Mouse (Mus musculus) liver, embryonic 11.5 days (tissue): ENCODE measurements around the gene Tmem132b. TPM values are rescaled to one million over a fixed set of nuclear protein-coding genes. Genes with fewer than 3 reads are reported as not detected.

Experiments
- ATAC-seq: fragments of 200-750 bp; cut with Nextera tagmentation; replicated peaks from 2 replicates; pipeline ENCODE4 v1.8.0; 2017; ENCODE audit warnings: moderate number of reproducible peaks, mild to moderate bottlenecking, moderate TSS enrichment, moderate library complexity; ENCODE audit not compliant: low FRiP score
- DNase-seq: peaks from one replicate; pipeline ENCODE4 v3.0.0-alpha.2; 2017; ENCODE audit warnings: low spot score
- H3K27ac ChIP-seq: fragments of 300-500 bp; sonication (generic); 2 replicates; pipeline ENCODE4 v1.5.1; 2014; ENCODE audit warnings: mild to moderate bottlenecking, low read depth, low read length, control low read depth
- H3K27me3 ChIP-seq: fragments of 300-500 bp; sonication (generic); replicated peaks from 2 replicates; pipeline ENCODE4 v1.6.1; 2014; ENCODE audit warnings: low read length, mixed read lengths; ENCODE audit not compliant: control insufficient read depth, insufficient read depth
- H3K36me3 ChIP-seq: fragments of 300-500 bp; sonication (generic); 2 replicates; pipeline ENCODE4 v1.6.1; 2014; ENCODE audit warnings: mild to moderate bottlenecking, low read length, moderate library complexity, mixed read lengths; ENCODE audit not compliant: control insufficient read depth, insufficient read depth
- H3K4me1 ChIP-seq: fragments of 300-500 bp; sonication (generic); replicated peaks from 2 replicates; pipeline ENCODE4 v1.6.1; 2014; ENCODE audit warnings: low read length, mixed read lengths; ENCODE audit not compliant: control insufficient read depth, insufficient read depth
- H3K4me2 ChIP-seq: fragments of 300-500 bp; sonication (generic); 2 replicates; pipeline ENCODE4 v1.6.1; 2014; ENCODE audit warnings: mild to moderate bottlenecking, control low read depth, moderate library complexity
- H3K4me3 ChIP-seq: fragments of 300-500 bp; sonication (generic); 2 replicates; pipeline ENCODE4 v1.5.1; 2014; ENCODE audit warnings: low read depth, low read length, control low read depth
- H3K9ac ChIP-seq: fragments of 300-500 bp; sonication (generic); 2 replicates; pipeline ENCODE4 v1.6.1; 2014; ENCODE audit warnings: low read depth, low read length, control low read depth
- H3K9me3 ChIP-seq: fragments of 300-500 bp; sonication (generic); 2 replicates; pipeline ENCODE4 v1.6.1; 2016; ENCODE audit warnings: low read length, inconsistent platforms, mixed read lengths; ENCODE audit not compliant: control insufficient read depth
- WGBS: fragments of 180-500 bp; shearing (Covaris S2); extraction: QIAGEN DNeasy Blood & Tissue Kit; methylation state at CpG from one replicate; pipeline ENCODE4 v1.1.7; 2014; 5-methylcytosine and 5-hydroxymethylcytosine counted together
- polyA plus RNA-seq: library from polyadenylated mRNA; unstranded; fragments of >200 nt; fragmentation: Nextera tagmentation; extraction: Ambion mirVana; gene quantifications from 2 replicates; pipeline ENCODE4 v1.2.1, GENCODE M21; 2014

The Tmem132b gene
- polyA plus RNA-seq, 1 experiment from 2014 or later, result 0.15 TPM

- no peak overlapping the region for H3K9ac ChIP-seq
- H3K4me1 ChIP-seq, result no peaks in the 10 kb centered on the region
- peaks cover 16% of the 10 kb centered on the region; the same call in 1 of the 2 replicates for H3K9me3 ChIP-seq
- 74% methylated on average over 3 of the region's 3 CpGs for WGBS
- H3K27me3 ChIP-seq, result no peaks in the 10 kb centered on the region
- ATAC-seq, result no peak
- no peak overlapping the region for H3K27ac ChIP-seq
- DNase-seq, result no peak
- no peak overlapping the region for H3K4me3 ChIP-seq
- no peaks in the 10 kb centered on the region for H3K36me3 ChIP-seq
- no peak overlapping the region for H3K4me2 ChIP-seq
Observed at GRCm38 (mm10) chr5:125728521-125728920, 196.9 kb downstream of the Tmem132b start.

GRCm38 (mm10) chr5:125733806-125734205, 202.2 kb downstream of the Tmem132b start:
- 83% methylated on average over 1 of the region's 1 CpGs for WGBS
- no peak for ATAC-seq
- H3K36me3 ChIP-seq, result no peaks in the 10 kb centered on the region

DNA sequence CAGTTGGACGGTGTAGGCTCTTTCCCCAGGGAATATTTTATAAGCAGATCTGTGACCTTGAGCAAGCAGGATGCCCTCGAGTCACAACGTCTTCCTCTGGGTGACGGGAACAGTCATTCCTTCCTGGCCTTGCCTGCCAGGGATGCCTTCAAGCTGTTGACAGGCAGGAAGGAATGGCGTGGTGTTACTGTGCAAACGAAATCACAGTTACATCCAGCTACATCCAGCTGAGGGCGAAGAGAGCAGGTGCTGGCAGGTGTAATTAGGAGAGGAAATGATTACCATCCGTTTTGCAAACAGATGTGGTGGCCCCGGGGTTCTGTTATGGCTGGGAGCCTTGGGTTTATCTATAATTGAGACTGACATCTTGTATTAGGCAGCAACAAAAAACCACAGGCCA, 205.5 kb downstream of the Tmem132b start:
- no peak overlapping the region for H3K27ac ChIP-seq
- WGBS, result 60% methylated on average over 9 of the region's 9 CpGs
- no peaks in the 10 kb centered on the region for H3K4me1 ChIP-seq
- no peak overlapping the region for H3K4me2 ChIP-seq
- H3K36me3 ChIP-seq, result no peaks in the 10 kb centered on the region
- DNase-seq, result no peak
- peaks cover 8% of the 10 kb centered on the region; the same call in 1 of the 2 replicates for H3K9me3 ChIP-seq
- no peaks in the 10 kb centered on the region for H3K27me3 ChIP-seq
- no peak for ATAC-seq
- H3K9ac ChIP-seq, result no peak overlapping the region
- no peak overlapping the region for H3K4me3 ChIP-seq

More at GRCm38 (mm10) chr5:125733806-125734205, 202.2 kb downstream of the Tmem132b start:
- Histone ChIP-seq H3K4me2 (no peak overlapping the region), H3K4me1 (no peaks in the 10 kb centered on the region), H3K27me3 (no peaks in the 10 kb centered on the region), H3K27ac (no peak overlapping the region), H3K4me3 (no peak overlapping the region), H3K9me3 (peaks cover 10% of the 10 kb centered on the region; the same call in 1 of the 2 replicates), H3K9ac (no peak overlapping the region)
- DNase-seq, result no peak

- no peak overlapping the region for H3K9ac ChIP-seq
- peaks cover 5% of the 10 kb centered on the region for H3K9me3 ChIP-seq
- no peak overlapping the region for H3K4me3 ChIP-seq
- H3K27me3 ChIP-seq, result no peaks in the 10 kb centered on the region
- no peaks in the 10 kb centered on the region for H3K4me1 ChIP-seq
- H3K36me3 ChIP-seq, result no peaks in the 10 kb centered on the region
- DNase-seq (no peak), ATAC-seq (no peak)
- WGBS, result 68% methylated on average over 6 of the region's 6 CpGs
- H3K4me2 ChIP-seq, result no peak overlapping the region
- H3K27ac ChIP-seq, result no peak overlapping the region
Observed at GRCm38 (mm10) chr5:125743503-125743902, 211.9 kb downstream of the Tmem132b start.

- Histone ChIP-seq H3K27me3 (no peaks in the 10 kb centered on the region), H3K4me3 (no peak overlapping the region), H3K36me3 (no peaks in the 10 kb centered on the region), H3K4me2 (no peak overlapping the region), H3K9ac (no peak overlapping the region), H3K27ac (no peak overlapping the region), H3K4me1 (no peaks in the 10 kb centered on the region), H3K9me3 (peaks cover 6% of the 10 kb centered on the region)
- DNase-seq (no peak), ATAC-seq (no peak)
- WGBS, result 61% methylated on average over 7 of the region's 7 CpGs
Observed at GRCm38 (mm10) chr5:125745727-125746126, 214.2 kb downstream of the Tmem132b start.

- Histone ChIP-seq H3K27ac (no peak overlapping the region), H3K9me3 (peaks cover 6% of the 10 kb centered on the region; the same call in 1 of the 2 replicates)
- no peak for DNase-seq
Observed at GRCm38 (mm10) chr5:125751481-125751880, 219.9 kb downstream of the Tmem132b start.

DNA sequence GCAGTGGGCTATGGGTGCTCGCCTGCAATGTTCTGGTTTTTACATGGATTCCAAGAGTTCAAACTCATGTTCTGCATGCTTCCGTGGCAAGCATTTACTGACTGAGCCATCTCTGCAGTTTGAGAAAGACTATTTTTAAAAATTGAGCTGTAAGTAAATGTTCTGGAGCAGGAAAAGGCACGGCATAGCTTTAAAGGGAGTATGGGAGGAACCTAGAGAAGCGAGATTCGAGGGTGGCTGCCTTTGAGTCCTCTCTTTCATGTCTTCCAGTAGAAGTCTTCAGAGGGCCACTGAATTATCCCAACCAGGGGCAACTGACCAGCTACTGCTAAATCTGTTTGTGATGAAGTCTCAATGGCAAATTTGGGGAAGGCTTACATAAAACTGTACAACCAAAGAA, 221.0 kb downstream of the Tmem132b start:
- ATAC-seq, result no peak
- Histone ChIP-seq H3K36me3 (no peaks in the 10 kb centered on the region), H3K9ac (no peak overlapping the region), H3K27me3 (no peaks in the 10 kb centered on the region), H3K4me3 (no peak overlapping the region), H3K9me3 (peaks cover 6% of the 10 kb centered on the region; the same call in 1 of the 2 replicates), H3K27ac (no peak overlapping the region), H3K4me1 (no peaks in the 10 kb centered on the region), H3K4me2 (no peak overlapping the region)
- 69% methylated on average over 5 of the region's 5 CpGs for WGBS
- DNase-seq, result no peak

More at GRCm38 (mm10) chr5:125751481-125751880, 219.9 kb downstream of the Tmem132b start:
- Histone ChIP-seq H3K4me2 (no peak overlapping the region), H3K4me1 (no peaks in the 10 kb centered on the region), H3K9ac (no peak overlapping the region), H3K36me3 (no peaks in the 10 kb centered on the region), H3K27me3 (no peaks in the 10 kb centered on the region), H3K4me3 (no peak overlapping the region)
- ATAC-seq, result no peak
- WGBS, result 74% methylated on average over 5 of the region's 5 CpGs

- Histone ChIP-seq H3K4me2 (no peak overlapping the region), H3K4me1 (no peaks in the 10 kb centered on the region), H3K9ac (no peak overlapping the region), H3K36me3 (no peaks in the 10 kb centered on the region), H3K9me3 (0 out of 2 replicates have a peak, but pooled peaks cover 4% of the 10 kb centered on the region), H3K27ac (no peak overlapping the region), H3K27me3 (no peaks in the 10 kb centered on the region), H3K4me3 (no peak overlapping the region)
- DNase-seq (no peak), ATAC-seq (no peak)
- 88% methylated on average over 7 of the region's 7 CpGs for WGBS
Observed at GRCm38 (mm10) chr5:125756987-125757530, 225.5 kb downstream of the Tmem132b start.

GRCm38 (mm10) chr5:125758506-125758905, 226.9 kb downstream of the Tmem132b start:
- Histone ChIP-seq H3K4me1 (no peaks in the 10 kb centered on the region), H3K4me2 (no peak overlapping the region), H3K36me3 (no peaks in the 10 kb centered on the region), H3K27ac (no peak overlapping the region), H3K4me3 (no peak overlapping the region), H3K27me3 (no peaks in the 10 kb centered on the region), H3K9me3 (peaks cover 4% of the 10 kb centered on the region; the same call in 1 of the 2 replicates), H3K9ac (no peak overlapping the region)
- 59% methylated on average over 1 of the region's 1 CpGs for WGBS
- DNase-seq (no peak), ATAC-seq (no peak)
